Mouse (Mus musculus): Measurements from ENCODE around the gene Camta1.

The Camta1 gene

DNA sequence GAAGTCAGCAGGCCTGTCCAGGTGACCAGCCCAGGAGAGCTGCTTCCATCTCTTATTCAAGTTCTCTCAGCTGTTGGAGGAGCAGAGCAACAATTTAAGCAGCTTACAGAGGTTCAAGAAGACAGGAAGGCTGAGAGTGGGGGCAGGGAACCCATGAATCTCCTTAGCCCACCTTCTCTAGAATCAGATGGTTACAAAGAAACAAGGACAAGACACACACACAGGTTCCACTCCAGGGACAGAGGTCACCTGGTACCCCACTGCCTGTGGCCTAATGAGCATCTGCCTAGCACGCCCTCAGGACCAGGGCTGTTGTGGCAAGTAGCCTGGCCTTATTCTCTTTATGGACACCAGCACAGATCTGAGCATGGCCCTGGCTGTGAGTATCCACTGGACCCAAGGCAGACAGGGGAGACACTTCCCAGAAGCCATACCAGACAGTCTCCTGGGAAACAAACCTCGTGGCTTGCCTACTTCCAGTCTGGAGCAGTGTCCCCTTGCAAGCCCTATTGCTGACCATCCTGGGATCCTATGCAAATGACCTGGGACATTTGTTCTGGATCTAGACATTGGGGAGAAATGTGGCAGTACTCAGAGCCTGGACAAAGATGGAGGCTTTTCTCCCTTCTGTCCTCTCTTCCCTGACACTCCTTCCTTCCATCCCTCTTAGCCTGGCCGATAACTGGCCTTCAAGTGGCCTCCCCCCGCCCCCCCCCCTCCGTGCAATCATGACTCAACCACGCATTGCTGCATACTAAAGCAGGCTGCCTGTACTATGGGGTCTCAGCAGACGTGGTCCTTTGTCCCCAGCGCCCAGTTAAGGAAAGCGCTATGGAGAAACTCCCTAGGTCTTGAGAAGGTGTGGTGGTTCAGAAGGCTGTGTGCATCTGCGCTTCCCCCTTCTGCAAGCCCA lies 733.8 kb downstream of the Camta1 start:
- no peak for DNase-seq (ENCODE audit: low spot score in 2 of 2)

DNA sequence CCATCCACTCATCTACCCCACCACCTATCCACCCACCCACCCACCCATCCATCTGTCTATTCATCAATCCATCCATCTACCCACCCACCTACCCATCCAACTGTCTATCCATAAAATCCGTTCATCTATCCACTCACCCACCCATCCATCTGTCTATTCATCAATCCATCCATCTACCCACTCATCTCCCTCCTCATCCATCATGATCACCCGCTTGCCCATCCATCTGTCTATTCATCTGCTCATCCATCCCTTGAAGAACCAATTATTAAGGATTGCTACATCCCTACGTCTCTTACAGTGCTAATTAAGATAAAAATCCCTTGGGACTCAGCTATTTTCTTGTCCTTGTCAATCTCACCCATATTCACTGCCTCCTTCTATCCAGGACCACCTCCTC lies 742.8 kb downstream of the Camta1 start:
- DNase-seq (ENCODE audit: low spot score in 2 of 2) = no peak

DNA sequence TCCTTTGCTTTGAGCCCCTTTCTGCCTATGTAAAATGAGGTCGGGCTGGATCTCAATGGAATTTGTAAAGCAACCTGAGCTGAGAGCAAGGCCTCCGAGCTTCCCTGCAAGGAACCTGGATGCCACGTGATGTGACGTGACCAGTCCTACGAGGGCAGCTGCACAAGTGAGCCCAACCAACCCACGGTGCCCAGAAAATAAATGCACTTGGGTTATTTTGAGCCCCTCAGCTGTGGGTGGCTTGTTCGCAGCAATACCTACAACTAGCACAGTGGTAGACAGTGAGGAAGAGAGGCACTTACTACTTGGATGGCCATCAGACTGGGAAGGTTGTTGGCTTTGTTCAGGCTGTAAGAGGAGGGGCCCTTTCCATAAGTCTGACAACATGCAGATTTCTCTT lies 747.1 kb downstream of the Camta1 start:
- peak in 1 of 2 experiments; percentile 56 for DNase-seq (ENCODE audit: low spot score in 2 of 2)

DNA sequence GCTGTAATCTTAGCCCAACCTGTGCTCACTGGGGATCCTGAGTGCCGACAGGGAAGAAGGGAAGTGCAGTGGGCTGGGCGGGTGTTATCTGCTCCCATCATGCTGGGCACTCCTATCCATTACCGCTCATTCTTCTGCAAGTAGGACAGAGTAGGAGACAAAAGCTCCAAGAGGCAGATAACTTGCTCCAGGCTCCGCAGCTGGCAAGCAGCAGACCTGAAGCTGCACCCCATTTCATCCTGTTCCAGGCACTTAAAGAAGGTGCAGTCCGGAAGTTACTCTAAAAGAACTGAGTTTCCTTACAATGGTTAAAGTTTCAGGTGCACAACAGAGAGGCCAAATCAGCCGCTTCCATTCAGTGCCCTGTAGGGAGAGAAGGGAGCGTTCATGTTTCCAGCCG lies 750.5 kb downstream of the Camta1 start:
- no peak for DNase-seq (ENCODE audit: low spot score in 2 of 2)

DNA sequence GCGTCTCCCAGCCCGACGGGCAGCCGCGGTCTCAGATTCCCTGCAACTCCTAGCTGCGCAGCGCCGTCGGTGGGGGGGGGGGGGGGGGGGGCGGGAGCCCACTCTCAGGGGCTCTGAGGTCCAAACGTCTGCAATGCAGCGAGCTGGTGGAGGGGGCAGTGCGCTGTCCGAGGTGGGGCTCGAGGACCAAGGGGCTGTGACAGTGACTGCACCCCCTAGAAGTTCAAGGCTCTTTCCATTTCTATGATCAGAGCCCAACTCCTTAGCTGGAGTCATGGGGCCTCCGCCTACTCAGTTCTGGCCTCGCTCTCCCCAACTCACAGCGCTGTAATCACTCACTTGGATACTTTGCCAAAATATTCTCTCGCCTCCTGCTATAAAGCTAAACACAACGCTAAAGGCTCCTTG lies 752.8 kb downstream of the Camta1 start:
- no peak for DNase-seq (ENCODE audit: low spot score in 2 of 2)

DNA sequence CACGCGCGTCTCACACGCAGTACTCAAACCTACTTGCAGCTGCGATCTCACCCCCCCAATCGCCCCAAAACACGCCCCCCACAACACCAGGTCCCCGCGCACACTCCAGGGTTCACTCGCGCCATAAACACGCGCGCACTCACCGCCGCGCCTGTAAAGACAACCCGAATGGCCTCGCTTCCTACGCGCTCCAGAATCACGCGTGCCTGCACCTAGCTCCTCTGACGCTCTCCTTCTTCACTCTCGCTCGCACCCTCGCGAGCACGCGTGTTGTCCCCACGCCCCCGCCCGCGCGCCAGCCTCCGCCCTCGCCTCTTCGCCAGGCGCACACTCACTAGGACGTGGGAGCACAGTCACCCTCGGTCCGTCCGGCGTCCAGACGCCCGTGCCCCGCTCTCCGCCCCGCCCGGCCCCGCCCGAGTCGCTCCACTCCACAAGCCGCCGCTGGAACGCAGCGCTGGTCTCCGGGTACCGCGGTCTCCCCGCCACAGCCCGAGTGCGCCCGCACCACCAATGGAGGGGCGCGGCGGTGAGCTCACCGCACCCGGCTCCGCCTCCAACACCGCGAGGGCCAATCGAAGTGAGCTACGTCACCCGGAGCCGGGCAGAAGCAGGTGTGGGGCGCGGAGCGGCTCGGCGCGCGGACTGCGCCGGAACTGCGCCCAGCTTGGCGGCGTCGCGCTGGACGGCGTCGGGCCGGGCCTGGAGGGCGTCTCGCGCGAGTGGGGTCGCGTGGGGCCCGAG lies 753.5 kb downstream of the Camta1 start:
- DNase-seq (ENCODE audit: low spot score in 2 of 2) = peak; percentile 55 to 86

DNA sequence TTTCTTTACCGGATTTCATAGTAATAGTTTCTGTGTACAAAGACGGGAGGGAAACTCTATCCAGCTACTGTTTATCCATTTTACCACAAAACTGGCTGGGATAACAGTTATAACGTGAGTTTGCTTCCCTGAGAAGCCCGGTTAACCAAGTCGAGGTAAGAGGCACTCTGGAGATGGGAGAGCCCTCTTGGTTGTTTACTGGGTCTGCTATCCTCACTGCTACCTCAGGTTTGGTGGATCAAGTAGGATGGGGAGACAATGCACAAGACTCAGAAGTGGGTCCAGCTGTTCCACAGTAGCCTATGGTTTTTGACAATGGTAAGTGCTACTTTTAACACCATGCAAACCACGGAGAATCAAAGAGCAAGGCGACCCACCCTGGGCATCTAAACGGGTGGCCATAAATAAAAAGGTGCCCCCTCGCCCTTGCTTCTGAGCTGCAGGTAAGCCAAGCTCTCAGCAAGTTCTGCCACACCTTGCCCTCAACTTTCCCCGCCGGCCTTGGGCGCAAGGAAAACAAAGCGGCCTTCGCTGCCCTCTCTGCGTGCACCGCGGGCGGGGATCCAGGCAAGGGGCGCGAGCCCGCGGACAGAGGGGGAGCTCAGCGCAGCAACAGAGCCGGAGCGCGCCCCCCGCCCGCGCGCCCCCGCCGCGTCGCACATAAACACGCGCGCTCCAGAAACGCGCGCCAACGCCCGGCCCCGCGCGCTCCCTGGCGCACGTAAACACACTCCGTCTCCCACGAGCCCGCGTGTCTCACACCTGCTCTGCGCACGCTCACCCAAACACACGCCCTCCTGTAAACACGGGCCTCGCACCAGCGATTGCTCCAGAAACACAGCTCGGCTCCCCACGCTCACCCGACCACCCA lies 754.3 kb downstream of the Camta1 start:
- peak in 1 of 2 experiments; percentile 69 for DNase-seq (ENCODE audit: low spot score in 2 of 2)

DNA sequence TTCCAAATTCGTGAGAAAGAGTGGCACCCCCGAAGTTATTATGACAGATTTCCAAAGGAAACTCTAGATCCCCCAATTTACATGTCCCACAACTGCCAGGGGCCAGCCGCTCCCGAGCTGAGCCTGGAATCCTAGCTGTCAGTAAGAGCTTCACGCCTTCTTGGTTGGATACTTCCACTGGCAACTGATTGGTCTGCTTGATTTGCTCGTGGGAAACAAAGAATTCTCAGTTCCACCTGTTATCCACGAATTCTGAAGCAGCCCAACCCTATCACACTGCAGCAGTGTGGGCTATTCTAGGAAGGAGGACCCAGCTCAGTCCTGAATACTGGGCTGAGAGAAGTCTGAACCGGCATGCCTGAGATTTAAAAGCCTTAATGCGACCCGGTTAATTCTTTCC lies 755.2 kb downstream of the Camta1 start:
- no peak for DNase-seq (ENCODE audit: low spot score in 2 of 2)

DNA sequence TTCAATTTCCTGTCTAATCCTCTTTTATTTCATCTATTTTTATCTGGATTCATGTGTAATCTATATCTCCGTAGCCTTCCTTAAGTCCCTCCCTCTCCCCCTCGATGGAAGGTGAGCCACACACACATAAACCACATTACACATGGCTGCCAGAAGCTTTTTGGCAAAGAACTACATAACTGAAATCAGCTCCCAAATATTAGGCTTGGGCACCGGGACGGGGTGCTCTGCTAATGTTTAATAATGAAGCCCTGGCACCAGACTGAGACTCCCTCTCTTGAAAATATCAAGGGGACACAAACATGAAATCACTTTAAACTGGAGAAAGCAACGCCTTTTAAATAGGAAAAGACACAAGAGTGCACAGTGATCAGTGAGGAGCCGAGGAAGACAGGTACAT lies 755.8 kb downstream of the Camta1 start:
- no peak for DNase-seq (ENCODE audit: low spot score in 2 of 2)

DNA sequence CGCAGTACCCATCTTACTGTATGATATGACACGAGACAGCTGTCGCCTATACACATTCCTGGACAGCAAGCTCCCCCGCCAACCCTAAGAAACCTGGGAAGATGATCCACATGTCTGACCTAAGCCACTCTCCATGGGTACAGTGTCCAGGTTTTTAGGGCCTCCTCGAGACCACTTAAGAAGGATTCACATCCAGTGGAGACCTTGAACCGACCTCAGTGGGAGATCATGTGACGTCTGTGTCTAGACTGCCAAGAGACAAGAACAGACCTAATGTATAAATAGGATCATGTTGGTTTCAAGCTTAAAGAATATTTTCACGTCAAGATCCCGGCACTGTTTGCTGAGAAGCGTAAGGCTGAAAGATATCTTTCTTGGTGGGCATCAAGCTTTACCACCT lies 757.5 kb downstream of the Camta1 start:
- no peak for DNase-seq (ENCODE audit: low spot score in 2 of 2)

DNA sequence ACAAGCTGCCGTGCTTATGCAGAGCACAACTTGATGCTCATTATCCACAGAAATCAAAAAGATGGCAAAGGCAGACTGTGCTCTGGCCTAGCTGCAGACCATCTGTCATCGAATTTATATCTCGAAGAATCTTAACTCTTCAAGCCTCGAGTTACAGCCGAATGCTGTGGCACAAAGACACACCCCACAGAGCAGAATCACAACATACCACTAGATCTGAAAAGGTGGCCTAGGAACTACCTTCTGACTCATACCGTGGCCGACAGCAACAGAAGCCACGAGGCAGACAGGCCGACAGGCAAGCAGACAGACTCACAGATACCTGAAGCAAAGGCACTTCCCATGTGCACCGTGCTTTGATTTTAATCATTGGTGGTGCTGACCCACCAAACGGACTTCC lies 758.0 kb downstream of the Camta1 start:
- DNase-seq (ENCODE audit: low spot score in 2 of 2) = no peak

DNA sequence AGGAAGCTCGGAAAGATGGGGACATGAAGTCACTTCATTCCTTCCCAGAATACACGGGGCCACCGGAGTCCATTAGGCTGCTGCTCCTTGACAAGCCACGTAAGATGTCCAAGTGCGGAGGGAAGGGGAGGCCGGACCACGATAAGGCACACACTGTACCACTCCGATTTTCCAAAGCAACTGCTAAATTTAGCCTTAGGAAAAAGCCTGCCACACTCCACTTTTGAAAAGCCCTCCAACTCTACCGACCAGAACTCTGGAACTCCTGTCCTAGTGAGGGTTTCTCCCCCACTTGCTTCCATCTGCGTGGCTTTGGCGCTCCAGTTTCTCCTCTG lies 764.6 kb downstream of the Camta1 start:
- DNase-seq (ENCODE audit: low spot score in 2 of 2) = no peak

DNA sequence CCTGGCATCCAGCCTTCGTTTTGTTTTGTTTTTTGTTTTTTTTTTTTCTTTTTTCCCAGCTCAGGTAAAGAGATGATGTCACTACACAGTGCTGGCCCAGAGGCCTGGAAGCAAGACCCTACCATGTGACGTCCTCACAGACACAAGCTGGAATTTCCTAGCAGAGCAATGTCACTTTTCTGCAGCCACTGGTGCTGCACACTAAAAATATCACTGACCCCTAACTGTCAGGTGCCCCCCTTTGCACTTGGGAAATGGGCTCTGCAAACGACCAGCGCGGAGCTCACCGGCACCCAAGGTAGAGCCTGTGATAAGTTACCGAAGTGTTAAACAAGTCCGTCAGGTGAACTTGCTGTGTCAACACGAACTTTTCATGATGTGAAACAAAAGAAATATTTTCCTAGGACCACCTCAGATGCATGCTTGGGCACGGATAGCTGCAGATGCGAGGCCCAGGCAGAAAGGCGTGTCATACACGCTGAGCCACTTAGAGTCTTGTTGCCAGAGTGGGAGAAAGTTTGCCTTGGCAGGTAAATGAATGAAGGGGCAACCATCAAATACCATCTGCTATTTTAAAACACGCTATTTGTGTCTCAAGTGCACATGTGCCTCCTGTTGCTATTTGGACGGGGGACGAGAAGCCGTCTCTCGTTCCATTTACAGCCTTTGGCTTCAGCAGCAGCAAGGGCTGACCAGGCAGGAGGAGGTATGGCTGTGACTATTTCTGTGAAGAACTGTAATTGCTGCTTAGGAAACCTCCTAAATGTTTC lies 765.2 kb downstream of the Camta1 start:
- no peak for DNase-seq (ENCODE audit: low spot score in 2 of 2)

DNA sequence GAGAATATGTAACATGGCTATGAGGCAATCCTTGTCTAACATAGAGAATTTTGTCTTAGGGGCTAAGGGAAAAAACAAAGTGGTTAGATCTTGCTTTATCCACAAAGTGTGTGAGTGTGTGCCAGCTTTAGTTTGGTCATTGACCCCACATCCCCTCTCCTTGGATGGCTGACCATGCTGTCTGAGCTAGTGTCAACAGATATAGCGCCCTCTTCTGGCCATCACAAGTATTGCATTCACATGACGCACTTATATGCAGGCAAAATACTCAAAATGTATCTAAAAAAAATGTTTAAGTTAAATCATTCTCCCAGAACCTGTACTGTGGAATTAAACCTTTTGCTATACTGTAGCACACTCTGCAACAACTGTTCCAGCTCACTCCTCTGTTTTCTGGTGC lies 766.5 kb downstream of the Camta1 start:
- DNase-seq (ENCODE audit: low spot score in 2 of 2) = peak in 1 of 2 experiments; percentile 47

DNA sequence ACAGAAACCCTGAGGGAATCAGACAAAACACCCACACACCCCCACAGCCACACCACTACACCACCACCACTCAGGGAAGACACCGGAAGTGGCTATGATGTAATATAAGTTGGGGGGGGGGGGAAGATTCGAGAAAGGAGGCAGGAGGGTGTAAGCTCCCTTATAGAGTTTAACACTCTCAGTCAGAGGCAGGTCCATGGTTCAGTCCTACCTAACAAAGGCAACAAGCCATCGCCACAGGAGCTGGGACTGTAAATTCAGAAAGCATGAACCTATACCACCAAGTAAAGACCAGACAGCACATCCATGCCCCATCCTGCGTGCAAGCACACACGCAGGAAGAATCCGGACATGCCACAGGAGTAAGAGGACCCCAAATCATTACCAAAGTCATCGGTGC lies 772.4 kb downstream of the Camta1 start, which contains the start of gene Gm13090:
Gene Gm13090, plus strand, starts transcription at position 301 of the 400 bp plus-strand sequence.
- no peak for DNase-seq (ENCODE audit: low spot score in 2 of 2)

DNA sequence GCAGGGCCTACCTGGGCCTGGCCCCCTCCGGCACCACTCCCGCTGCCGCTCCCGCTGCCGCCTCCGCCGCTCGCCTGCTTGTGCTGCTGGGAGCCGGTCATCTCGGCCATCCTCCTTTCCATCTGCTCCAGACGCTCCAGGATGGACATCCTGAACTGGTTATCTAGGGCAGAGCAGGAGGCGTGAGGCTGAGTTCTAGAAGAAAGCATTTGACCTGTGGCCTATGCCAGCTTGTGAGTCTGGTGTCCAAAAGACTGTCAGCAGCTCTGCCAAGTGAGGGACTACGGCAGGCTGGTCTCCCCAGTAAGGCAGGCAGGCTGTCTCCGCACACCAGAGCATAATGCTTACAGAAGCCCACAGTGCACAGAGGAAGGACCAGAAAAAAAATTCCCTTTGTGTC lies 772.9 kb downstream of the Camta1 start:
- no peak for DNase-seq (ENCODE audit: low spot score in 2 of 2)

DNA sequence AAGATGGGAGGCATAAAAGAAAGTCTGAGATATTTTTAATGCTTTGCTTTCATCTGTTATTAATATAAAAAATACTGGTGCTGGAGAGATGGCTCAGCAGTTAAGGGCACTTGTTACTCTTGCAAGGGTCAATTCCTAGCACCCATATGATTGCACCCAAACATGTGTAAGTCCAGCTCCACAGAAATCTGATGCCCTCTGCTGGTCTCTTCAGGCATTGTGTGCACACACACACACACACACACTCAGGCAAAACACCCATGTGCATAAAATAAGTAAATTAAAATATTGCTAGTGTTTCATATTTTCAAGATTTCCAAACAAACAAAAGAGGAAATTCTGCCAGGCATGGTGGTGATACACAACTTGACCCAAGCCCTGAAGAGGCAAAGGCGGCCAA lies 774.3 kb downstream of the Camta1 start:
- no peak for DNase-seq (ENCODE audit: low spot score in 2 of 2)

DNA sequence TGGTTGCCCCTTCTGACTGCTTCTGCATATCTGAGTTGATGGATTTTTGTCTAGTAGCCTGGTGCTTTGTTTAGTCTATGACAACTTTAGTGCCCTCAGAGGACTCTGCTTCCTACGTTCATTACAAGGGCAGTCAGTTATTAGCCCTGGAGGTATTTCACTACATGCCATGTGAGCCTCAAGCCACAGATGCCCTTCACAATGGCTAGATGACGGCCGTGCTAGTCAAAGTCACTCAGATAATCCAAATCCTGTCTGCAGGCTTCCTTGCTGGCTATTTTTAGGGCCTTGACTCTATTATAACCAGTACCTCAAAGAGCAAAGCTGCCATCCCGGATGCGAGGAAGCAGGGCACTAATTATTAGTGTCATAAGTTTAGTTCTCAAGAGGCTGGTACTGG lies 778.6 kb downstream of the Camta1 start:
- DNase-seq (ENCODE audit: low spot score in 2 of 2) = no peak

DNA sequence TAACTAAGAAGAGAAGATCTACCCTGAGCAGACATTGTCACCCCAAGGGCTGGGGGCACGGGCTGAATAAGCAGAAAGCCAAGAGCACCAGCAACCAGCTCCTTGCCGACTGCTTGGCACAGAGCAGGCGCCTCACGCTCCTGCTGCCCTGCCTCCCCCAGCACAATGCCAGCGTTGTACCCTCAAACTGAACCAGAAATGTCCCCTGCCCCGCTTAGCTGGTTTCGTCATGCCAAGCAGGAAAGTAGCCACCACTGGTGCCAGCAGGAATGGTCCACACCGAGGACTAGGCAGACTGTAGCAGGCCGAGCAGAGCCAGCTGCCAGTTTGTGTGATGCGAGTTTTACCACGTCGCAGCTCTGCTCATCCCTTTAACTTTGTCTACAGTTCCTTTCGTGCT lies 779.7 kb downstream of the Camta1 start:
- DNase-seq (ENCODE audit: low spot score in 2 of 2) = no peak

DNA sequence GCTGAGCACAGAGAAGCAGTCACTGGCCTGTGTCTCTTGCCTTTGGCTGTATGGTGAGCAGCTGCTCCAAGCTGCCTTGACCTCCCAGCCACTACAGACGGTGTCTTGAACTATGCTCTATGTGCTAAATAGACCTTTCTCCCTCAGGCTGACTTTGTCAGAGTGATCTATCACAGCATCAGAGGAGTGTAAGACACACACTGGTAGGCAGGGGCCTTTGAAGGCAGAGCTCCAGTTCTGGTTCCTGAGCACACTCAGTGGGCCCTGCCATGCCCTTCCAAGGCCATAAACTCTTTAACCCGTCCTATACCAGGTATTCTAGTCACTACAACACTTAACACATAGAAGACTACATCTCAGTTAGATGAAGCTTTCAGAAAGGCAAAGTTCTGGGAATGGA lies 780.3 kb downstream of the Camta1 start:
- DNase-seq (ENCODE audit: low spot score in 2 of 2) = no peak

DNA sequence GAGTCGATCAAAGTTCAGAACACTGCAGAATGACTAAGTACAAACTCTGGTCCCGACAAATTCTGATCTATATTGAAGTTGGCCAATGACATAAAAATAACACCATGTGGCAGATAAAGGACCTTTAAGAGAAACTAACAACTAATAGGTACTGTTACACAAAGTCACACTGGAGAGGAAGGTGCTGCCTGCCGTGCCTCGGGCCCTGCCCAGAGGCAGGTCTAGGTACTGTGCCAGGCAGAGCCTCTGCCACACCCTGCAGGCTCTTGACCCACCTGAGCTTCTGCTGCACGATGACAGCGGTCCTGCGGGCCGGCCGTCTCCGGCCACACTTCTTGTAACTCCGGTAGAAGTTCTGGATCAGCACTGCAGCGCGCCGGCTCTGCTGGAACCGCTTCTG lies 786.9 kb downstream of the Camta1 start:
- no peak for DNase-seq (ENCODE audit: low spot score in 2 of 2)

All from left cerebral cortex, adult 9 months (tissue).